Mouse (Mus musculus) myocyte (in vitro differentiated cells): ENCODE data around the gene Fau.

Experiments
- CEBPB ChIP-seq: IDR thresholded peaks from 2 replicates; pipeline ENCODE4 v1.6.1; 2011; ENCODE audit warnings: mild to moderate bottlenecking, moderate library complexity; ENCODE audit not compliant: poor library complexity, insufficient read depth, severe bottlenecking
- MYOD1 ChIP-seq, 3 experiments: IDR thresholded peaks; one replicate each; pipeline ENCODE4 v1.6.1; 2011; ENCODE audit warnings: control low read depth in 2 of 3, low read depth in 2 of 3, mild to moderate bottlenecking in 2 of 3, moderate library complexity in 1 of 3; ENCODE audit not compliant: insufficient read length in 2 of 3, control insufficient read depth in 1 of 3
- POLR2A ChIP-seq: IDR thresholded peaks from one replicate; pipeline ENCODE4 v1.6.1; 2011; ENCODE audit warnings: low read depth, mild to moderate bottlenecking, control low read depth, moderate library complexity; ENCODE audit not compliant: insufficient read length
- POLR2AphosphoS2 ChIP-seq: IDR thresholded peaks from one replicate; pipeline ENCODE4 v1.6.1; 2011; ENCODE audit warnings: low read depth, control low read depth; ENCODE audit not compliant: insufficient read length
- TCF12 ChIP-seq: IDR thresholded peaks from one replicate; pipeline ENCODE4 v1.6.1; 2011; ENCODE audit warnings: mild to moderate bottlenecking, control low read depth; ENCODE audit not compliant: poor library complexity, insufficient read depth, severe bottlenecking
- USF1 ChIP-seq: IDR thresholded peaks from one replicate; pipeline ENCODE4 v1.6.1; 2011; ENCODE audit warnings: low read depth, mild to moderate bottlenecking, control low read depth, moderate library complexity

- TF ChIP-seq POLR2AphosphoS2 (no peak), TCF12 (no peak), MYOD1 (IDR thresholded peaks at IDR 0.05; ENCODE audit: control insufficient read depth in 1 of 3, insufficient read length in 2 of 3, low read depth in 2 of 3) (no peak), CEBPB (no peak), POLR2A (no peak), USF1 (no peak)
Observed at GRCm38 (mm10) chr19:6054296-6054695, 3.3 kb upstream of the Fau start.
